Mouse (Mus musculus) embryo, embryonic 11.5 days (tissue): Measurements from ENCODE around the gene Lrp2bp.

Source experiments
- DNase-seq: peaks from one replicate; pipeline ENCODE4 v3.0.0-alpha.2; 2012; ENCODE audit warnings: low read depth, low spot score

Gene Lrp2bp

DNA sequence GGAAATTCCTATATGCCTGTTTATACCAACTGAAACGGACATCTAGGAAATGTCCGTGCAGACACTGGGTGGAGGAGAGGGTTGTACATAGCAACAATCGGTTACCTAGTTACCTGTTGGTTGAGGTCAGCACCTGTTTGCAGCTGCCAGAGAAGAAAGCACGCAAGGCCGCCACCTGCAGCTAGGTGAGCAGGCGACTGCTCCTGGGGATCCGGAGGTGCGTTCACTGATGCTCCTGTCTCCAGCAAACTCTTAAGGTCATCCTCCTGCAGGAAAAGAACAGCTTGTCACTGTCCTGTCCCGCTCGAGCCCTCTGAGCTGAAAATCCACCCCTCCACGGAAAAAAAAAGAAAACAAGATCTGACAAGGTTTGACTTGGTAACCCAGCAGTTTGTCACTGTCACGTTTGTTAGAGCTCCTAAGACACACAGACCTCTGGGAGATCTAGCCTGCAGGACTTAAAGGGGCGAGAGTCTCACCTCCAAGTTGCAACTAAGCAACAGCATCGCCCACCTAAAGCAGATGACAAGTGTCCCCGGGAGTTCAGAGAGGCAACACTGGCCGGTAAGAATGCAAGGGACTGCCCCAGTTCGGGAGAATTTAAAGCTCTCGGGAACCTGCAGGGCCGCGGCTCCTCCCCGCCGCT, at the start of gene Lrp2bp:
Lrp2bp (plus strand) TSS at position 166 of the 646 bp plus-strand sequence.
- no peak for DNase-seq

DNA sequence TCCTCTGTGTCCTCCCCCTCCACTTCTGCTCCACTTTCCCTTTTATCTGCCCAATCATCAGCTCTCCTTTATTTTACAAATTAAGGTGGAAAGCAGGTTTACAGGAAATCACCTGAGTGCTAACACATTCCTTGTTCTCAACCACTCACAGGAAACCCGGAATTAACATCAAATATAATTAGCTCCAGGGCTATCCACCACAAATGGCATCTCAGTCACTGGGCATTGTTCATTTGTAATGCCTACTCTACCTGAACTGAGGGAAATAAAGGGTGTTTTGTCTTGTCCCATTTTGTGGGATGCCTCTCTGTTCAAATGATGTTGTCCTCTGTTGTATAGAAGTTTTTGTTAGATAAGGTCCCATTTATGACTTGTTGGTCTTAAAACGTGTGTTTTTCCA, 48.5 kb upstream of the Lrp2bp start:
- DNase-seq, result no peak

DNA sequence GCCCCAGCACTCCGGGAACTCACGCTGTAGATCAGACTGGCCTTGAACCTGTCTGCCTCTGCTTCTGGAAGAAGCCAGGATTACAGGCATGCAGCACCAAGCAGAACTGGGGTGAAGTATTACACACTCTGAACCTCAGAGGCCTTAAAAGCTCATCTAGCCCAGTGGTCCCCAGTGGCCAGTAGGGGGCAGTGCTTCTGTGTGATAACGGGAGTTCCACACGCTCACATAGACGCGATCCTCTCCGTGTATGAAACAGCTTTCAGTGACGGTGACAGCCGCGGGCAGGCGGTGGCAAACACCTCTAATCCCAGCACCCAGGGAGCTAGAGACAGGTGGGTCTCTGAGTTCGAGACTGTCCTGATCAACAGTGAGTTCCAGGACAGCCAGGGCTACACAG, 28.2 kb upstream of the Lrp2bp start:
- no peak for DNase-seq

DNA sequence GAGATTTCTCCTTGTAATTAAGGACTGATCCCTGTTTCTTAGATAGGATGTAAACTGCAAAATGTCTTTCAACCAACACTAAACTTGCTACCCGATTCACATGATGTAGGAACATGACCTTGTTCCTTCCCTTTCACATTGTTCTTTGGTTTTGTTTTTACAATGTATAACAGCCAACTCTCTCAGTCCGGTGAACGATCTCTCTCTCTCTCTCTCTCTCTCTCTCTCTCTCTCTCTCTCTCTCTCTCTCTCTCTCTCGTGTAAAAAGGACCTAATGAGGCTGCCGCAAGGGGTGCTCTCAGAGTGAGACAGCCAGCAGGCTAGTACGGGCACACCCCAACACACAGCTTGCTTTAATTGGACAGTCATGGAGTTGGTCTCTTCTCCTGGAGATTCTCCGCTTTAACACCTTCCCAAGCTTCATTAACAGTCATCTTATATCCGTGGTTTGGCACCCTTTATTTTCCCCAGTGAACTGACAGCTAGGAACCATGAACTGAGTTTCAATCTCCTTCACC, 25.1 kb upstream of the Lrp2bp start:
- DNase-seq, result no peak

DNA sequence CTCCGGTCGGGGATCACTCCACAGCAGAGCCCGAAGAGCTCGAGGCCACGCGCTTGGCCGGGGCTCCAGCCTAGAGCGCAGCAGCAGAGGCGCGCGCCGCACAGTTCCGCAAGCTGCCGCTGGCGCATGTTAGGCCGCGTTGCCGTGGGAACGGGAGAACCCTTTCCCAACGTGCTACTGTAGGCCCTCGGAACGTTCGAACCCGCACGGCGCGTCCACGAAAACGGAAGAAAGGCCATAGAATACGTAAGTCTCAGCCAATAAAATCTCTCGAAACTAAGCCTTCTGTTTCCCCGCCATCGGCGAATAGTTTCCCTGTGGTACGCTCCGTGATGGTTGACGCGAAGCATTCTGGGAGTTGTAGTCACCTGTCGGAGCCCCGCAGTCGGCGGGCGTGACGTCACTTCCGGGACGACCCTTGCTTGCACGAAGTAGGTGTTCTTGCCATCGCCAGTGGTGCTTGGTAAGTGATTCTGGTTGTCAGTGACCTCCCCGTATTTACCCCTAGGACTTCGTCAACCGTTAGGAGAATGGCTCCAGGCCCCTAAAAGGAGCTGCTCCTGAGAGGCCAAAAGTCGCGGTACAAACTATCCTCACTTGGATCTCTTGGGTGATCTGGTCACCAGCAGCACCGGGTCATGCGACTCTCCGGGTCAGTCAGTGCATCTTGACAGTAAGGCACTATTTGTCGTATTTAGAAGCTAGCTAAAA, 23.8 kb upstream of the Lrp2bp start, which contains the start of the genes 1700029J07Rik and Ufsp2:
1700029J07Rik (minus strand) TSS at position 127 of the 711 bp plus-strand sequence.
Ufsp2 (plus strand) TSS at position 403 of the 711 bp plus-strand sequence.
- DNase-seq, result peak; percentile 95

DNA sequence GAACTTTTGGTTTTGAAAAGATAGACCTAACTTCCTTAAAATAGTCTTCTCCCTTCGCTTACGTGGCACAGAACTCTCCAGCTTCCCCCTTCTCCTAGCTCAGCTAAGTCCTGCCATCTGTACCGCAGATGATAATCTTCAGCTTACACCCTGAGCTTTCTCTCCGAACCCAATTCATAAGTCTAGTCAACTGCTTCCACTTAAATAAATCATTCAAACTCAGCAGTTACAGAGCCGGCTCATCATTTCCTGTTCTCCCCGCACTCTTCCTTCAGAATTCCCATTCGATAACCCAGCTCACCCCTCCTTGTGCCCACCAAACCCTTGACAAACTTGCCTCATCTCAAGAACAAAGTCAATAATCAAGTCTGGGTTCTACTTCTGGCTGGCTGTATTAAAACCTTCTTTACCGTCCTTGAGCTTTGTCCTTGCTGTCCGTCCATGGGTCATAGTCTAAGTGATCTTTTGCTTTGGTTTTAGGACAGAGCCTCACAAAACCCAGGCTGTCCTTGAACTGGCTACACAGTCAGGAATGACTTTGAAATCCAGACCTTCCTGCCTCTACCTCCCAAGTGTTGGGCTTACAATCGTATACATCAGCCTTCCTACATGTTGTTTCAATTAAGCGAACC, 23.1 kb upstream of the Lrp2bp start:
- DNase-seq, result no peak

DNA sequence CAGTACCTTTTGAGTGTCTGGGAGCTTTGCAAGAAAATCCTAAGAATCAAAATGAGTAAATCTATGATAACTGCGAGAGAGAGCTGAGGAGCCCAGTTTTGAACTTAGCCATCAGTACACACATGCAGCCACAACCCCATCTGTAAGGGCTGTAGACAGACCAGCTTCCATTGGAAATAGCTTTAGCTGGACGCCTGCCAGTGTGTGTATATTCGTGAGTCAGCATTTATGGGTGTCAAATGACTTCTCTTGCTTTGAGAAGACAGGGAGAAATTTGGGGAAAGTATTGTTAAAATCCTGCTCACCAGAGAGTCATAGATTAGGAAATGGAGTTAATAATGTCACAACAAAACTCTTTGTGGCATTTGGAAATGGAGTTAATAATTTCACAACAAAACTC, 12.4 kb upstream of the Lrp2bp start:
- no peak for DNase-seq

DNA sequence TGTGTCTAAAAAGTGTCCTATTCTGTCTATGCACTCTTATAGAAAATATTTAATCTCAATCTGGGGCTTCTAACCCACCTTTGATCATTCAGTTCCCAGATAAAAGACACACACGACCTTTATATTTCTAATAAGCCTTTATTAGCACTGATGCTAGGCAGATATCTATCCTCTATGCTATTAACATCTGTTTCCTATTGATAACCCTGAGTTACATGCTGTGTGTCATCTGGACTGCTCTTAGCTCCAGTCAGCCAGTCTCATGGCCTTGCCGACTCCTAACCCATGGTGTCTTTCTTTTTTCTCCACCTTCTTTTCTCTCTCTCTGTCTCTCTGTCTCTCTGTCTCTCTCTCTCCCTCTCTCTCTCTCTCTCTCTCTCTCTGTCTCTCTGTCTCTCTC, 10.9 kb upstream of the Lrp2bp start:
- DNase-seq, result no peak

DNA sequence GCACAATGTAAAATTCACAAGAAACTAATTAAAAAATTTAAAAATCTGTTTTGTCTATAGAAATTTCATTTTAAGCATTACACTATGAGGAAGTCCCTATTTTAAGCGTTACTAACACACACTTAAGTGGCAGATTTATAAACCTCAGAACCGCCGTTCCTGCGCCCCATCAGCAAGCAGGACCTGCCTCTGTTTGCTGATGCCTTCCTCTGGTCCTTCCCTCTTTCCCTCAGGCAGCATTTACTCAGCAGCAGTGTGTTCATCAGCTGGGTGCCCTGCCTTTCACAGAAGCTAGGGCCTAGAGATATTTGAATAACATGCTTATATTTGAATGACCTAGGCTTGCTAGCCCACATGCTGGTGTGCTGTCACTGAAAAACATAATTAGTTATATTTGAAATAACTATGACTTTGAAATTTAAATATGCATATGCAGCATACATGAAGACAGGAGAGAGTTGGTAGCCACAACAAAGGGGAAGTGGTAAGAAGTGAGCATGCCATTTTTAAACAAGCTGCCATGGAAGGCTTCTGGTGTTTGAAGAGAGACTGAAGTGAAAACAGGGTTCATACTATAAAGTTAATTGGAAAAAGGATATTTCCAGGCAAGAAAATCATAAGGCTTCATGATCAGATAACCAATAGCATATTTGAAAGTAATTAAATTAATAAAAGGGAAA, 8.3 kb upstream of the Lrp2bp start:
- DNase-seq, result no peak

DNA sequence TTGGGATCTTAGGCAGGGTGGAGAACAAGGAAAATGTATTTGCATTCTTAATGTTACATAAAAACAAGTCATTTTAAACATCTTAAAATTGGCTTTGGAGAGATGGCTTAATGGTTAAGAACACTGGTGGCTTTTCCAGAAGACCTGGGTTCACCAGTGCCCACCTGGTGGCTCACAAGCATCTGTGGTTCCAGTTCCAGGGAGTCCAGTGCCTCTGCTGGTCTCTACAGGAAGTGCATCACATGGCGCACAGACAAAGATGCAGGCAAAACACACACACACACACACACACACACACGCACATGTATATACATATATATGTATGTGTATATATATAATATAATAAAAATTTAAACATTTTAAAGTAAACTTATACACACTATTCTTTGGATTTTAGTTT, 5.0 kb upstream of the Lrp2bp start:
- no peak for DNase-seq

DNA sequence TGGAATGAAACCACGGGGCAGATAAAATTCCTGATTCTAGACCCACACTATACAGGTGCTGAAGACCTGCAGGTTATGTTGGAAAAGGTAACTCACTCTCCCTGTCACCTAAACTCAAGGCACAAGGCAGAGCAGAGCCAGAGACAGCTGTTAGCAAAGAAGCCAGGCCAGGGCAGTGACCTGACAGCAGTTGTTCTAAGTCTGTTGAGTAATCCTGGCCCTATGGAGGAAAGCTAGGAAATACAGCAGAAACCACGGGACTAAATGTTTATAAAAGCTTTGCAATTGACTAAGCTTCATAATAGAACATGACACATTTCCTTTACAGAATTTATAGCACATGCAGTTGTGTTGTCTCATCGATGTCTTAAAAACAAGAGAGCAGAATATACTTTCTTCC, 3.5 kb upstream of the Lrp2bp start:
- DNase-seq, result no peak

DNA sequence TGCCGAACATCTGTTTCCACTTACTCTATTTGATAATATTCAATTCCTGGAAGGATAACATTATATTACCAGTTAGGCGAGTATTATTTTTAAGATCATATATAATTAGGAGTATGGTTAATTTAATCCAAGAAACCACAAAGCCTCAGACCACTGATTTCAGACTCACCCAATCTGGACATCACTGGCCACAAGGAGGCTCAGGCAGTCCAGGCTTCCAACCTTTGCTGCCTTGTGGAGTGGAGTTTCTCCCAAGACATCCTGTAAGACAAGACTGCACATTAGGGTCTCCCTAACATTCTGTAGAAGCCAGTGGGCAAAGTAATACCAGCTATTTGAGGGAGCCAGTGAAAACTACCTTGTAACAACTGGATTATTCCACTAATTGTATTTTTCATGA, 875 bp upstream of the Lrp2bp start:
- no peak for DNase-seq

DNA sequence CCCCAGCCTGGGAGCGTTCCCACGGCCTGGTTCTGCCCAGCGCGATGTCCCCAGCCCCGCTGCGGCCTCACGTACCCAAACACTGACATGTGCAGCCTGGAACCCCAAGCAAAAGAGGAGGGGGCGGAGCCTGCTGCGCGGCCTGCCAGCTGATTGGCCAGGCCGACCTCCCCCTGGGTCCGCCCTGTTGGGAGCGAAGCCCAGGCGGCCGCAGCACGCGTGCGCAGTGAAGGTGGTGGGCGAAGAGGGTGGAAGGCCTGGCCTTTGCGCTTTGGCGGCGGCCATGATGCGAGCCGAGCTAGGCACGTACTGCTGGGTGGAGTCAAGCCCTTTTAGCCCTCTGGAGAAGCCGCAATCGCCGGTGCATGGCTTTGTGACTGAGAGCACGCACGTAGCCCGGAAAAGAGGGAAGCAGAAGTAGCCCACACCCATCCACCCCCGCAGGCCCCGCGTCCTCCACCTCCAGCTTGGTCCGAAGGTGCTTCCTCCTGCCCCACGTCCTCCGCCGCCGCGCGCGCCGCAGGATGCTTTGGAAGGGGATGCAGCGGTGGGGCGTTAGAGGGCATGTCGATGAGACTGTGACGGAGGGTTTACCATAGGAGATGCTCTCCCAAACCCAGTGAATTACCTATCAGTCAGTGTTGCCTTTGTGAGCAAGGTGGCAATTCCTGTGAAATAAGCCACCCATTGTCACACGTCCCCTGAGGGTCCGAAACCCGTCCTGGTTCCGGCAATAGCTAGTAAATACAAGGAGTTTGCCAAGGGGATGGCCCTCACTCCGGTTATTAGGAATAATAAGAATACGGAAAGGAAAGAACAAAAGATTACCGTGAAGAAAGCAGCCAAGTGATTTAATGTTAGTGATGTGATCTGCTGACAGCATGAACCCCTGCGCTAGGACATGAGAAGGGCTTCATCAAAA, 942 bp downstream of the Lrp2bp start:
- peak; percentile 98 for DNase-seq

DNA sequence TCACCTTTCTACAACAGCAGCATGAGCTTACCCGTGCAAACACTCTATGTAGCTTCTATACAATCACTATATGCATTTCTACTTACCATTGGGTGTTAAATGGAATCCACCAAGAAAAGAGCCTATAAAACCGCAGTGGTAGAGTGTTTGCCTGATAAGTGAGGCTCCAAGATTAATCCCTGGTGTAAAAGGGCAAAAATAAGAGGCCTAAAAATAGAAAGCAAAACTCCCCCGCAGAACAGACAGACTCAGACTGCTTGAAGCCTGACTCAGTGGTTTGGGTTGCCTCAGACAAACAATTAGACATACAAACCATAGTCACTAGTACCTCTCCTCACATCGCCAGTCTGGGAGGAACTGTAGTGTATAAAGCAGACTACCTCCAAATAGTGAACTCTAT, 6.5 kb downstream of the Lrp2bp start, which contains the start of gene Ankrd37:
Ankrd37 (minus strand) TSS at position 112 of the 400 bp plus-strand sequence.
- DNase-seq, result no peak

DNA sequence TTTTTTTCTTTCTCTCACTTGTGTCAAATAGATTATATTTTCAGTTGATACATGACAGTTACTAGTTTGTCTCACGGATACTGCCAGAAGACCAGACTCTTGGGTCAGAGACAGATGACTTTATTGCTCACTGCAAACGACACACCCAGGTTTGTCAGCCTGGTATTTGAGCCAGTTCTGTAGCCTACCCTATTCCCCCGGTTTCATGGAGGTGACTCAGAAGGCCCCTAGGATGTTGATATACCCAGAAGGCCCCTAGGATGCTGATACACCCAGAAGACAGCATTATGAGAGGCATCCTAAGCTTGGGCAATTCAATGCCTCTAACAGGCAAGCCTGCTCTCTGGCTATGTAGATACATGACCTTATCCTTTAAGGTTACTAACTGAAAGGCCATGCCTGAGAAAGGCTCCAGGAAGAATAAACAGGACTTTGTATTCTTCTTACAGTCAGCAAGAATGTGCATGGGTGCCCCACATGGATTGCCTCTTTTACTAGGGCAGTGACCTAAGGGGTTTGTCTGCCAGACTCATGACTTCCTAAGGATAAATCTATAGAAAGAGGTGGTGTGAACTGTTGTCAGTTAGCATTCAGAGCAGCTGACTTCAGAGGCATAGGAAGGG, 8.1 kb downstream of the Lrp2bp start:
- DNase-seq, result no peak

DNA sequence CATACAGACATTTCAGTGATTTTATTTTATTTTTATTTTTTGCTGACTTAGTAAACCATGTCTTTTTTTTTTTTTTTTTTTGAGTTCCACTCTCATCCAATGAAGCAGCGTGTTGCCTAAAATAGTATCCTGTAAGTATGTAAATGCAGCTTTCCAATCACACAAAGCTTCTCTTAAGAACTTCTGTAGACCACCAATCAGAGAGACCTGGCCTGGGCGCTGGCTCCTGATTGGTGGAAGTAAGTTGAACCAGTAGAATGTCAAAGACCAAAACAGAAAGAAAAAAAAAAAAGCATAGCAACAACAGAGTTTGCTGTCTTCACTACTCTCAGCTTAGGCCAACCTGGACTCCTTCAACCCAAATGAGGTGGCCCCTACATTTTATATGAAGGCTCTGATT, 11.2 kb downstream of the Lrp2bp start:
- no peak for DNase-seq

DNA sequence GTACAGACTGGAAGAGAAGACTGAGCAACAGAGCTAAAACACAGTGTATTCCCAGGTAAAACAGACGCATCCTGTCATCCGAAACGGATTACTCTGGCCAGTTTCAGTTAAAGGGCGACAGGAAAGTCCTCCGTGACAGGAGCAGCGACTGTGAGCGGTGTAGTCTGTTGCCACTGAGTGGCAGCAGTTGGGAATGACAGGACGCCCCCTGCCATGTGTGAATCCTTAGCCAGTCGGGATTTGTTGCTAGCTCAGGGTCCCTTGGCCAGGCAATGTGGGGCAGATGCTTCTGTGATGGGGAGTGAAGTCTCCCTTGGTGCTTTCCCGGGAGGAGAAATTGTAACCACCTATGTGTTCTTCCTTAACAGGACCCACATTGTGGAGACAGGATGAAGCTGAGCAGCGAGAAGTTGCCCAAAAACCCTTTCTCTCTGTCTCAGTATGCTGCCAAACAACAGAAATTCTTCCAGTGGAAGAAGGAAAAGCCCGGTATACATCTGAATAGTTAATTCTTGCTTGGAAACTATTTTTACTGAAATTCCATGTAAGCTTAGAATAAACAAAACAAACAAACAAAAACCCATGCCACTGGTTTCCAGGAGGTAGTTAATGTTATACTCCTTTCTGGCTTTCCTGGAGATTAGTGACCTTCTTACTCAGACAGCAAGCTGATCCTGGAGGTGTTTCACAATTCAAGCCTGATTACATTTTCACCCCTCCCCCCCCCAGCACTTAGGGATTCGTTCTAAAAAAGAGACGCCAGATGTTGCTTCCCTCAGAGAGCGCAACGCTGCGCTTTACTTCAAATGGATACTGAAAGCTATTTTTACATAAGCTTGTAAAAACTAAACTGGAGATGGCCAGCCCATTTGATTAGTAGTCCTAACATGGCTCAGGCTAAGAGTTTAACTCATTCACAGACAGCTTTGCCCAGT, 11.9 kb downstream of the Lrp2bp start:
- no peak for DNase-seq

DNA sequence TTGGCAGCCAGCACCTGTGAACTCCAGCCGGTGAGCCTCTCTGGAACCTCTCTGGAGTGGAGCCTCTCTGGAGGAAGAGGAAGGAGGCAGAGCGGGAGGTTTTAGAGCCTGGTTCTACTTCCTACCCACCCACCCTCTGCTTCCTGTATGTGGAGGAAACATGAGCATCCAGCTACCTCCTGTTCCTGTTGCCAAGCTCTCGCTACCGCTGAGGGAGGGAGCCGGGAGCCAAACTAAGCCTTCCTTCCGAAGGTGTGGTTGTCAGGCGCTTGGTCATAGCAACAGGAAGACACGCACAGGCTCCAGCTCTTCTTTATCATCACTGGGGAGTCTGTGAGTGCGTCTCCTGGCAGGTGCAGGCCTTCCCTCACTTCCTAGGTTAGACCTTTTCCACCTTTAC, 23.1 kb downstream of the Lrp2bp start:
- no peak for DNase-seq

DNA sequence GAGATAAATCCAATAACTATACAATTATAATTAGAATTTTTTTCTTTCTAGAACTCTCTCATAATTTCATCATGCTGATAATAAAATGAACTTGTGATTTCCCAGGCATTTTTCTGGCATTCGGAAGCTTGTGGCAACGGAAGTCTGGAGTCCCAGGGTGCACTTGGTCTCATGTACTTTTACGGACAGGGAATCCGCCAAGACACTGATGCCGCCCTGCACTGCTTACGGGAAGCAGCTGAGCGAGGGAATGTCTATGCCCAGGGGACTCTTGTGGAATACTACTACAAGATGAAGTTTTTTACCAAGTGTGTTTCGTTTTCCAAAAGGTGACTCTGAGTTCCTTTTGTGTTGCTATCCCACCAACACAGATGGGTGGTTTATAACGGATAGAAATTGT, 23.7 kb downstream of the Lrp2bp start:
- DNase-seq, result no peak
